Mouse (Mus musculus) midbrain, postnatal 0 days (tissue): ENCODE measurements around the gene Pitpna. TPM values are rescaled to one million over a fixed set of nuclear protein-coding genes. Genes with fewer than 3 reads are reported as not detected.

Experiments used
- ATAC-seq: fragments of 200-750 bp; cut with Nextera tagmentation; 2 replicates; pipeline ENCODE4 v1.8.0; 2017; ENCODE audit warnings: moderate number of reproducible peaks, mild to moderate bottlenecking, moderate TSS enrichment, moderate library complexity; ENCODE audit not compliant: low FRiP score
- DNase-seq: peaks from one replicate; pipeline ENCODE4 v3.0.0-alpha.2; 2015; ENCODE audit warnings: low spot score
- H3K27ac ChIP-seq: fragments of 300-500 bp; sonication (generic); 2 replicates; pipeline ENCODE4 v1.5.1; 2014; ENCODE audit warnings: low read depth, mild to moderate bottlenecking, low read length, mixed read lengths
- H3K27me3 ChIP-seq: fragments of 300-500 bp; sonication (generic); 2 replicates; pipeline ENCODE4 v1.6.1; 2014; ENCODE audit warnings: low read length, control low read depth, mixed read lengths; ENCODE audit not compliant: insufficient read depth
- H3K36me3 ChIP-seq: fragments of 300-500 bp; sonication (generic); 2 replicates; pipeline ENCODE4 v1.6.1; 2014; ENCODE audit warnings: low read length, control low read depth, mixed read lengths; ENCODE audit not compliant: insufficient read depth
- H3K4me1 ChIP-seq: fragments of 300-500 bp; sonication (generic); 2 replicates; pipeline ENCODE4 v1.6.1; 2014; ENCODE audit warnings: mild to moderate bottlenecking, control low read depth, antibody characterized with exemption, low read length, mixed read lengths; ENCODE audit not compliant: insufficient read depth
- H3K4me2 ChIP-seq: fragments of 300-500 bp; sonication (generic); 2 replicates; pipeline ENCODE4 v1.6.1; 2014; ENCODE audit warnings: low read depth, mild to moderate bottlenecking, low read length, mixed read lengths; ENCODE audit not compliant: poor library complexity, severe bottlenecking
- H3K4me3 ChIP-seq: fragments of 300-500 bp; sonication (generic); 2 replicates; pipeline ENCODE4 v1.5.1; 2014; ENCODE audit warnings: low read depth, mild to moderate bottlenecking, low read length, moderate library complexity
- H3K9ac ChIP-seq: fragments of 300-500 bp; sonication (generic); replicated peaks from 2 replicates; pipeline ENCODE4 v1.6.1; 2014; ENCODE audit warnings: mild to moderate bottlenecking, low read length, moderate library complexity, mixed read lengths; ENCODE audit not compliant: poor library complexity, severe bottlenecking
- H3K9me3 ChIP-seq: fragments of 300-500 bp; sonication (generic); 2 replicates; pipeline ENCODE4 v1.6.1; 2016; ENCODE audit warnings: low read length, control low read depth
- CTCF ChIP-seq: IDR thresholded peaks from 2 replicates; pipeline ENCODE4 v1.5.1; 2016; ENCODE audit warnings: antibody characterized with exemption, mild to moderate bottlenecking
- WGBS: fragments of 180-500 bp; shearing (Covaris S2); extraction: QIAGEN DNeasy Blood & Tissue Kit; methylation state at CpG from one replicate; pipeline ENCODE4 v1.1.7; 2014; 5-methylcytosine and 5-hydroxymethylcytosine counted together
- polyA plus RNA-seq: library from polyadenylated mRNA; unstranded; fragments of >200 nt; fragmentation: Nextera tagmentation; extraction: Ambion mirVana; gene quantifications from 2 replicates; pipeline ENCODE4 v1.2.1, GENCODE M21; 2015
- total RNA-seq: library from RNA; depleted of rRNA; stranded (reverse); fragments of >200 nt; gene quantifications from 2 replicates; pipeline ENCODE4 v1.2.3, GENCODE M21; 2014

Gene Pitpna
- total and polyA plus RNA-seq, 2 experiments from 2014 or later: 106 to 108 TPM

DNA sequence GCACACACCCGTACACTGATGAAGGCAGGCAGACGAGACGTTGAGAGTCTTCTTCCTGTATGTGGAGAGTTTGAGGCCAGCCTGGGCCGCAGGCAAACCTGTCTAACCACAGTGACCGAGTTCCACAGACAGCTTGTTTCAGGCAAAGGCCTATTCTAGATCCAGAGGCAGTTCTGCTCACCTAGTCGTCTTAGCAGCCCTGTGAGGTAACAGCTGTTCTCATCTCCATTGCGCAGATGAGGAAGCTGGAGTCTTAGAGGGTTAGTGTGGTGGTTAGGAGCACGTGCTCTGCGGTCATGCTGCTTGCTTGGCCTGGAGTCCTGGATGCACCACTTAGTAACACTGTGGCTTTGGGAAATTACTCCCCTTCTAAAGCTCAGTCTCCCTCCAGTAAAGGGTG, 56.8 kb downstream of the Pitpna start:
- Histone ChIP-seq H3K9ac (no peak overlapping the region), H3K27me3 (no peaks in the 10 kb centered on the region), H3K4me2 (no peak overlapping the region), H3K27ac (no peak overlapping the region), H3K36me3 (no peaks in the 10 kb centered on the region; the same call in none of the 2 replicates), H3K4me3 (no peak overlapping the region), H3K9me3 (no peaks in the 10 kb centered on the region), H3K4me1 (no peaks in the 10 kb centered on the region)
- 84% methylated on average over 9 of the region's 9 CpGs for WGBS
- no peak for TF ChIP-seq CTCF
- ATAC-seq (no peak), DNase-seq (no peak)

DNA sequence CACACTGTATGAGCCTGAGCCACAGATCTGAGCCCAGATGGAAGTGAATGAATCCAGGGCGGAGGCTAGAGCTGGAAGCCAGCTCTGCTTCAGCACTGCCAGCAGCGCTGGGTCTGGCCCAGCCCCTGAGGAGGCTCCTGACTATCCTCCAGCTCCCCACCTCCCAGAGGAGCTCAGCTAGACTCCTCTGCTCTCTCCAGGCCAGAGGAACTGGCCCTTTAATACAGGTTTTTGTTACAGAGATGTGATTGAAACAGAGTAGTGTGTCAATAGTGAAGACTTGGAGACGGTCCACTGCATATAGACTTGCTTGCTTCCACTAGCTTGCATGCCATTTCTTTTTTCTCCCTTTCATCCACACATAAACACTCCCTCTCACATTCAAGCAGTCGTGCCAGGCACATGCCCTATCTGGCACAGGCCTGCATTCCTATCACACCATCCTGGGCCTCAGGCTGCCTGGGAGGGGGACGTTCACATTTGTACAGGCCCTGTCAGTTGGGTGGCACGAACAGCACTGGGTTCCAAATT, 59.8 kb downstream of the Pitpna start:
- H3K4me1 ChIP-seq: 0 out of 2 replicates have a peak, but pooled peaks cover 5% of the 10 kb centered on the region
- TF ChIP-seq CTCF: no peak
- H3K4me3 ChIP-seq: no peak overlapping the region
- H3K4me2 ChIP-seq: no peak overlapping the region
- peaks cover 5% of the 10 kb centered on the region; the same call in 1 of the 2 replicates for H3K27me3 ChIP-seq
- DNase-seq: peak; percentile 83
- H3K9me3 ChIP-seq: no peaks in the 10 kb centered on the region
- H3K9ac ChIP-seq: no peak overlapping the region
- WGBS: 48% methylated on average over 6 of the region's 6 CpGs
- peak; percentile 57 for ATAC-seq
- H3K36me3 ChIP-seq: no peaks in the 10 kb centered on the region; the same call in none of the 2 replicates
- H3K27ac ChIP-seq: peak overlapping the region; percentile 43; the same call in 1 of the 2 replicates

DNA sequence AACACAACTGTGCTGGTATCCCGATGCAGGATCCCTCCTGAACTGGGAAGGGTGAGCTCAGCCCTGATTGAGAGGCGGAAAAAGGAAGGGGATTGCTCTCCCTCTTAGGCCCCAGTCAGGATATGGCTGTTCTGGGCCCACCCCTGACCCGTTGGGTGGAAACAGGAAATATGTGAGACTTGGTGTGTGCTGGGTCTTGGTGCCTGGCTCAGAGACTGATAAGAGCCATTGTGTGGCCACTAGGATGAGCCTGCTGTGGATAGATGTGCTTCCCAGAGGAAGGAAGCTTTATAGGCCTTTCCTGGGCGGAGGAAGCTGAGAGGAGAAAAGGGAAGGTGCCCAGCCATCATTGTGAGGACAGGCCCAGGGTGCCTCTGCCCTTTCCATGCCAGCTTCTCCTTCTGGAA, 61.3 kb downstream of the Pitpna start:
- TF ChIP-seq CTCF: no peak
- Histone ChIP-seq H3K36me3 (no peaks in the 10 kb centered on the region; the same call in none of the 2 replicates), H3K9me3 (no peaks in the 10 kb centered on the region), H3K4me3 (no peak overlapping the region), H3K4me1 (peaks cover 11% of the 10 kb centered on the region; the same call in 1 of the 2 replicates), H3K9ac (no peak overlapping the region), H3K4me2 (no peak overlapping the region), H3K27ac (0 out of 2 replicates have a peak overlapping the region, but pooled peaks have one; percentile 32), H3K27me3 (peaks cover 16% of the 10 kb centered on the region; the same call in 1 of the 2 replicates)
- DNase-seq: no peak
- 78% methylated on average over 4 of the region's 4 CpGs for WGBS
- no peak for ATAC-seq

DNA sequence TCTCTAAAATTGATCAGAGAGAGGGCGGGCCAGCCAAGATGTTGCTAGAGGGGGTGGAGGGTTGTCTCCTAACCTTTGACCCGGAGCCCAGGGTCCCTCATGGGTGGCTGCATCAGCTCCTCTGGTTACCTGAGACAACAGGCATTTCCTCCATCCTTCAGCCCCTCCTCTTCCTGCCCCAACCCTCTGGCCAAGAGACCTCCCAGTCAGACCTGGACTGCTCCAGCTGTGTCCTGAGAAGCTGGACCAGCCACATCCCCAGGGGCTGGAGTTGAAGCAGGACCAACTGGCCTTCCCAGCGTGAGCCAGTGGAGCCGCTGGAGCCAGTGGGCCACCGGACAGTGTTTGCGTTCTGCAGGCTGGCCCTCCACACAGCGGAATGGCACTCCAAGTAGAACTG, 62.4 kb downstream of the Pitpna start, which contains the start of gene Myo1c:
Gene Myo1c (plus strand): TSS at position 194 of the 400 bp plus-strand sequence.
- DNase-seq: no peak
- peak within 1 kb of the TSS; percentile 62 for H3K9ac ChIP-seq
- peak within 1 kb of the TSS; percentile 67 for H3K4me2 ChIP-seq
- peaks cover 16% of the 10 kb centered on the region for H3K4me1 ChIP-seq
- TF ChIP-seq CTCF: no peak
- peaks cover 22% of the 10 kb centered on the region for H3K27me3 ChIP-seq
- H3K27ac ChIP-seq: peak within 1 kb of the TSS; percentile 51; the same call in 1 of the 2 replicates
- H3K36me3 ChIP-seq: no peaks in the 10 kb centered on the region; the same call in 1 of the 2 replicates
- no peaks in the 10 kb centered on the region for H3K9me3 ChIP-seq
- no peak for ATAC-seq
- WGBS: 76% methylated on average over 7 of the region's 7 CpGs
- H3K4me3 ChIP-seq: peak within 1 kb of the TSS; percentile 47

DNA sequence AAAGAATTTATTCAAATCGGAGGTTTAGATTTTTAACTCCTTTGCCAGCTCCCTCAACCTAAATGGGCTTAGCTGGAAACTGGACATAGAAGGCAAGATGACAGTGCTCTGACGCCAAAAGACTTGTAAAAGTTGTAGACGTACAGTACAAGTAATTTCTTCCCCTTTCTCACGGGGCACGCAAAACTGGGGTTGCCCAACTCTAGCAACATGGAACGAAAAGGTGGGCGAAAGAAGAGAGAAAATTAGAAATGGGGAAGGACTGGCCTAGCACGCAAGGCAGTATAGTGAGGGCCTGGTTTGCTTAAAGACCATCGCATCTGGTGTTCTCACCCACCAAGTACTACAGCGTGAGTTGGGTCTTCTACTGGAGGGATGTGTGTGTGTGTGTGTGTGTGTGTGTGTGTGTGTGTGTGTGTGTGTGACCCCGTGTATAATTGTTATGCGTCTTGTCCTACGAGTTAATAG, 63.1 kb downstream of the Pitpna start:
- H3K4me2 ChIP-seq: peak overlapping the region; percentile 67
- H3K9ac ChIP-seq: peak overlapping the region; percentile 62; the same call in 1 of the 2 replicates
- H3K9me3 ChIP-seq: no peaks in the 10 kb centered on the region
- no peaks in the 10 kb centered on the region for H3K36me3 ChIP-seq
- H3K4me3 ChIP-seq: peak overlapping the region; percentile 47
- peak overlapping the region; percentile 51; the same call in 1 of the 2 replicates for H3K27ac ChIP-seq
- H3K27me3 ChIP-seq: peaks cover 23% of the 10 kb centered on the region
- ATAC-seq: no peak; the same call in 1 of the 2 replicates
- no peak for TF ChIP-seq CTCF
- no peak for DNase-seq
- WGBS: 48% methylated on average over 13 of the region's 13 CpGs
- peaks cover 16% of the 10 kb centered on the region for H3K4me1 ChIP-seq
